Mouse (Mus musculus) megakaryocyte, adult 5-6 weeks (primary cell): ENCODE data around the gene Ptrh1. TPM values are rescaled to one million over a fixed set of nuclear protein-coding genes. Genes with fewer than 3 reads are reported as not detected.

Experiments
- ATAC-seq: 2 replicates; pipeline ENCODE4 v1.8.0; 2016; ENCODE audit warnings: mild to moderate bottlenecking, inconsistent platforms; ENCODE audit not compliant: poor library complexity, severe bottlenecking
- total RNA-seq, 2 experiments: library from RNA; stranded (forward) in 1 of 2; stranded (reverse) in 1 of 2; fragments of 153-499, 151-499 nt in 1 of 2; fragments of 221-1000, 200-1000 nt in 1 of 2; gene quantifications; 2 replicates each; pipeline versions ENCODE4 v1.2.3 to v1.2.4; 2015 to 2017

The Ptrh1 gene
- total RNA-seq (2015) (0.57 TPM in 1 of 2 replicates, not detected in the other), total RNA-seq (2017) (0.88 and 5.4 TPM in 2 replicates)

GRCm38 (mm10) chr2:32775359-32776074 is at the start of gene Ptrh1, which contains the start of gene Ttc16:
Ptrh1 (plus strand) TSS chr2:32775786.
Ttc16 (minus strand) TSS chr2:32775633.
- peak; percentile 98 for ATAC-seq

GRCm38 (mm10) chr2:32727435-32727834 is 48.2 kb upstream of the Ptrh1 start:
- peak; percentile 99 for ATAC-seq

GRCm38 (mm10) chr2:32728463-32728862 is 47.1 kb upstream of the Ptrh1 start:
- ATAC-seq = no peak

- ATAC-seq = no peak
Observed at GRCm38 (mm10) chr2:32729547-32729946, 46.0 kb upstream of the Ptrh1 start.

- ATAC-seq = no peak
Observed at GRCm38 (mm10) chr2:32730854-32731253, 44.7 kb upstream of the Ptrh1 start.

- no peak for ATAC-seq
Observed at GRCm38 (mm10) chr2:32731911-32732310, 43.7 kb upstream of the Ptrh1 start.

- ATAC-seq = no peak
Observed at GRCm38 (mm10) chr2:32732695-32733094, 42.9 kb upstream of the Ptrh1 start.

GRCm38 (mm10) chr2:32734480-32734879 is 41.1 kb upstream of the Ptrh1 start:
- ATAC-seq = no peak

- no peak for ATAC-seq
Observed at GRCm38 (mm10) chr2:32734933-32735332, 40.7 kb upstream of the Ptrh1 start.

- no peak for ATAC-seq
Observed at GRCm38 (mm10) chr2:32736306-32736829, 39.2 kb upstream of the Ptrh1 start.

GRCm38 (mm10) chr2:32737008-32737407 is 38.6 kb upstream of the Ptrh1 start:
- no peak for ATAC-seq

GRCm38 (mm10) chr2:32739311-32739710 is 36.3 kb upstream of the Ptrh1 start:
- no peak for ATAC-seq

GRCm38 (mm10) chr2:32740916-32741272 is 34.7 kb upstream of the Ptrh1 start, which contains the start of gene 6330409D20Rik:
6330409D20Rik (minus strand) TSS chr2:32741016.
- no peak for ATAC-seq

GRCm38 (mm10) chr2:32741273-32742172 is 34.1 kb upstream of the Ptrh1 start:
- ATAC-seq = no peak

GRCm38 (mm10) chr2:32742173-32742531 is 33.4 kb upstream of the Ptrh1 start:
- no peak for ATAC-seq

- 0 out of 2 replicates have a peak, but pooled peaks have one; percentile 43 for ATAC-seq
Observed at GRCm38 (mm10) chr2:32744272-32744982, 31.2 kb upstream of the Ptrh1 start.

GRCm38 (mm10) chr2:32749082-32749481 is 26.5 kb upstream of the Ptrh1 start:
- ATAC-seq = no peak

GRCm38 (mm10) chr2:32750199-32750598 is 25.4 kb upstream of the Ptrh1 start:
- ATAC-seq = no peak

- no peak for ATAC-seq
Observed at GRCm38 (mm10) chr2:32750887-32751664, 24.5 kb upstream of the Ptrh1 start.

GRCm38 (mm10) chr2:32751665-32752033 is 23.9 kb upstream of the Ptrh1 start:
- ATAC-seq = no peak
